Mouse (Mus musculus) CD4-positive helper T cell, adult 2 months (primary cell): Measurements from ENCODE around the gene Wscd1.

ENCODE experiments used
- DNase-seq: peaks from one replicate; pipeline ENCODE4 v3.0.0-alpha.2; 2012; ENCODE audit warnings: low read depth, missing footprints, low spot score

Wscd1 gene

DNA sequence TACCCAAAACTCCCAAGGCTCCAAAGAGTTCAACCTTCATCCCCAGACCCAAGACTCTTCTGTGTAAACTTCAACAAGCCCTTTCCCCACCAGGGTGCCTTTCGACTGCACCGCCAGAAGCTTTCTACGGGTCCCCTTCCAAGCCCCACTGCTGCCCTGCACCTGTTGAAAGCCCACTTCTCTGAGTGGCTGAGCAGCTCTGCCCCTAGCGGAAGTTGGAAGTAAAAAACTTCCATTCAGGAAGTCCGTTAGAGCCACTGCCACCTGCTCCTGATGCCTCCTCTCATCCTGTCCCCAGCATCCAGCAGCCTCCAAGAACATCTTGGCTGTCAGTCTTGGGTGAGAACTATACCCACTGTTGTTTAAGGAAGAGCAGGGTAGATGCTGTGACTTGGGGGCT, at the start of gene Wscd1:
Gene Wscd1 (plus strand): TSS at position 250 of the 400 bp plus-strand sequence.
- DNase-seq: no peak

- DNase-seq: no peak
These were observed 21.7 kb upstream of the Wscd1 start for GRCm38 (mm10) chr11:71728066-71728465.

DNA sequence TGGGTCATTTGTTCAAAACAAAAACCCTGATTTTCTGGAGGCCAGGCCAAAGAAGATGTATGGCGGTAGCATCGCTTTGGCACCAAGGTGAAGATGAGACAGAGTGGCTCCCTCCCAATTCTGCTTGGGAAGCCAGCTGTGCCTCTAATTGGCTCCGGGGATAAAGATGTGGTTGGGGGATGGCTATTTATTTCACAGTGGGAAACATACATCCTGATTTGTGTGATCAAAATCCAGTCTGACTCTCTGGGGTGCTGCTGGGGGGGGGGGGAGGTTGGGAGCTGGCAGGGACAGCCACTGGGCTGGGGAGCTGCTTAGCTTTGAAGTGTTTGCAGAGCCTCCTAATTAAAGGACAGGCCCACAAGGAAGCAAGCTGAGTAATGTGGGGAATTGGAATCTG, 20.4 kb upstream of the Wscd1 start:
- no peak for DNase-seq

DNA sequence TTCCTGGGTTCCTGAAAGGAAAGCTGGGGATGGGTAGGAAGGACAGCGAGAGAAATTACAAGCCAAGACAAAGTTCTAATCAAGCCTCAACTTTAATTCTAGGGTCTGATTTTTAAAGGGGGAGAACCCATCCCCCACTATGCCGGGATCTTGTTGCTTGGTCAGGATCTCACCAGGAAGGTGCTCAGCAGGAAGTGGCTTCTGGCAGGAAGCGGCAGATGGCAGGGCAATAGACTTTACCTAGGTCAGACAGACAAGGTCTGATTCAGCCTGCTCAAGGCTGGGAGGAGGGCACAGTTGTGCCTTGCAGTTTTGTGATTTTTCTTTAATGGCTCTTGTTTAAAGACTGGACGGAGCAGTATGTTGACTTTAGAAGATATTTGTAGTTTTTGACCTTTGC, 15.9 kb upstream of the Wscd1 start:
- no peak for DNase-seq

DNA sequence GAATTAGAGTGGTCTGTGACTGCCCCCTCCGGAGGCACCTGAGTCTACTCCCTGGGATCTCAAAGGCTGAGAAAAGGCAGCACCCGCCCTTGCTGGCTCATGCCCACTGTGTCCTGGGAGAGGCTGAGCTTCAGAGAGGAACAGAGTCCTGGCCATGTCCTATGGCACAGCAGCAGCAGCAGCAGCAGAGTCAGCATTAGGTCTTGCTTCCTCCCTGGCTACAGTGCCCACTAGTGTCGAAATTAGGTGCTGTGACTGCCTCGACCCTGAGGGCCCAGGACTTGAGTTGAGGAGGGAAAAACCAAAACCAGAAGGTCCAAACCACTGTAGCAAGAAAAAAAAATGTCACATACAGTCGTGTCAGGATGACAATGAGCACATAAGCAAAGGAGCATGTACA, 12.6 kb upstream of the Wscd1 start:
- no peak for DNase-seq

DNA sequence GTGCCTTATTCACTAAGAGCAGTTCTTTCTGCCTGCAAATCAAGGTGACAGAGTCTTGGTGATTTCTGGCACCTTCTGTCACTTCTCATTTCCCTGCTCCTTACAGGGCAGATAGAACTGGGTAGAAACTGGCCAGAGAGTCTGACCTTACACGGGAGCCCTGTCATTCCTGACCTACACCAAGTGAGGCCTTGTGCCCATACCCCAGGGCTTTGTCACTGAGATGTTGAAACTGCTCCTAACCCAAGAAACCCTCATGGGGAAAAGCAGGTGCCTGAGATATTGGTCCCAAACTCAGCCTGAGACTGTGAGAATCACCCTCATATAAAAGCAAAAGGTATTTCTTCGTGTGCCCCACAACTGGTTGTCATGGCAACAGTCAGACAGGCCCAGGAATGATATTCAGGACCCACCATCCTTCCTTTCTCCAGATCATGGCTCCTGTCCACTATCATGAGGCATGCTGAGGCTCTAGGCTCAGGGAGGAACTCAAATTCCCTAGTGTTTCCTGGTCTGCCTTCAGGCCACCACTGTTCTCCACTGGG, 11.1 kb upstream of the Wscd1 start:
- no peak for DNase-seq

GRCm38 (mm10) chr11:71745875-71746274, 3.8 kb upstream of the Wscd1 start:
- no peak for DNase-seq

GRCm38 (mm10) chr11:71747719-71748118, 2.0 kb upstream of the Wscd1 start:
- DNase-seq: no peak

GRCm38 (mm10) chr11:71750534-71751173, 934 bp downstream of the Wscd1 start:
- no peak for DNase-seq

- no peak for DNase-seq
These were observed 1.5 kb downstream of the Wscd1 start for GRCm38 (mm10) chr11:71751174-71751611.

GRCm38 (mm10) chr11:71751689-71752088, 2.0 kb downstream of the Wscd1 start:
- DNase-seq: no peak

DNA sequence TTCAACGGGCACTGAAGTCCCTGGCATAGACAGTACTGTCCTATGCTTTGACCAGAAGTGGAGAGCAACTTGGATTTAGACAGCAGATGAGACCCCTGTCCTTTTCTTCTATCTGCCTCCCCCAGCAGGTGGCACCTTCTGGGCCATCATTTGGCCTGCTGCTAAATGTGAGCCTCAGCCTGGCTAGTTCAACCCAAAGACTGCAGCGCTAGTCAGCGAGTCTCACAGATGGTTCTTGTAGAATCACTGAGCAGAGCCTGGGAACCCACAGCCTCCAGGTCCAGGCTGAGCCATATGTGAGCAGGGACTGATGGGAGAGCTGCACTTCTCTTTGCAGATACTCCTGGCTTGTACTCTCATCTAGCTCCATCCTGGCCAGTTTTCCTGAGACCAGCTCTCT, 2.9 kb downstream of the Wscd1 start:
- no peak for DNase-seq

GRCm38 (mm10) chr11:71755115-71755514, 5.4 kb downstream of the Wscd1 start:
- no peak for DNase-seq

DNA sequence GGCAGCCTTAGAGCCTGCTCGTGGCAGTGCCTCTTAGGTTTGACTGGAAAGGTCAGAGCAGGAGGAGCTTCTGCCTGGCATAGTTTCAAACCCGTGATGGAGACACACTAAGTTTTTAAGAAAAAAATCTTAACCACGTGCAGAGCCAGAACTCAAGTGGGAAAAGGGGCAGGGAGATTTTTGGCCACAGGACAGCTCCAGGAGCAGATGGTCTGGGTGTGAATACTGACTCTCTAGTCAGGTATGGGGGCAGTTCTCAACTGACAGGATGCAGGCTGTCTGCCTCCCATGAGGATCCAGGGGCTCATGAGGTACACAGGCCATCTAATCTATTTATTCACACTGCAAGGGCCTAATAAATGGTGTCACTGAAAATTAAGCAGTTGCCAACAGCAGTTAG, 6.6 kb downstream of the Wscd1 start:
- no peak for DNase-seq

DNA sequence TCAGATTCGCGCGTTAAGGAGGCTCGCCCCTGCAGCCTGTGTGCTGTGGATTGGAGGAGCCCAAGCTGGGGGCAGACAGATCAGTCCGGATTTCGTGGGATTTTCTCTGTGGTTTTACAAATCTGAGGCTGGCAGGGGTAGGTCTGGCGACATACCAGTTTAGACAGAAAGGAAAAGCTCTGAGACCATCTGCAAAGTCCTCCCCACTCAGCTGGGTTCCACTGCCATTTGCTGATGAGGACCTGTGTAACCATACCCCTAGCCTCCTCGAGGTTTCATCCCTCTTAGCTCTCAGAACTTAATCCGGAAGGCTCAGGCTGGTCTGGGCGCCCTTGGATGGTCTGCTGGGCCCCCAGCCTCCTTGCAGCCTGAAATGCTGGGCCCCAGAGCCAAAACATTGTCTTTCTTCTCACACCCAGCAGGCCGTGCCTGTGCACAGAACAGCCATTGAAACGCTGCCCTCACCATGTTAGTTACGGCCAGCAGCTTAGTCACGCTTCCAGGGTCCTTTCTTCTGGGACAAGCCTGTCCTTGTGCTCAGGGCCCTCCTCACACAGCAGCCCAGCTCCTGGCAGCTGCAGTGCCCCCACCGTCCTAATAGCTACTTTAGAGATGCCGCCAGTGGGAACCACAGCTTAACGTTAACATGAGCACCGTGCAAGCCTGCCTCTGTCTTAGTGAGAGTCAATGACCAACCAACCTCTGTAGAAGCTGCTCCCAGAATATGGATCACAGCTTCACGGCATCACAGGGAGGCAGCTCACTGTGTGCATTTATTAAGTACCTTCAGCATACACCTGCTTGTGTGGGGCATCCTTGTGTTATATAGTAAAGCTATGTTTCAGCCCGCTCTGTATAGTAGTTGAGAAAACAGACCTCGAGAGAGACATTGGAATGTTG, 8.7 kb downstream of the Wscd1 start:
- no peak for DNase-seq

- DNase-seq: no peak
These were observed 11.3 kb downstream of the Wscd1 start for GRCm38 (mm10) chr11:71760991-71761390.

- no peak for DNase-seq
These were observed 13.4 kb downstream of the Wscd1 start for GRCm38 (mm10) chr11:71763154-71763553.

DNA sequence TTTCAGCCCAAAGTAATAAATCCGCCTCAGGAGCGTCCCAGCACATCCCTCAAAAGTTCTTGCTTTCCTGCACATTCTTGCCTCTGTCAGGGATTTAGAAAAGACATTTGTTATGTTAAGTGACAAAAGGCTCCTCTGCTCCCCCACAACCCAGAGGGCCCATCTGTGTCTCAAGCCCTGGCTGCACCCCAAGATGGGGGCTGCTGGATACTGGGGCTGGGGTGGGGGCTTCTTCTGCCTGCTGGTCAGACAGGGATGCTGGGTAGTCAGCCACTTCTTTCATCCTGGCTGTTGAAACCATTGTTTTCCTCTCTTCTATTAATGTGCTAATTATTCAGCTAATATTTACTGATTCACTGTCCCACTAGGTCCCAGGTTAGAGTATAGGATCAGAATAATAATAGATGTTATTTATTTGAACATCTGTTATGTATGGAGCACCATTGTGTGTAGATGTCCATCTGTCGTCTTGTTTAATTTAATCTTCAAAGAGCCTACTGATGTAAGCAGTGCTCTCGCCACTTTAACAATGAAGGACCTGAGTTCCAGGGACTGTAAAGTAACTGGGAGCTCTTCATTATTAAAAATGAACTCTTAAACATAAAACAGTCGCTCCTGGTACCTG, 14.0 kb downstream of the Wscd1 start:
- DNase-seq: no peak

GRCm38 (mm10) chr11:71764743-71765142, 15.0 kb downstream of the Wscd1 start:
- DNase-seq: no peak

- DNase-seq: no peak
These were observed 15.6 kb downstream of the Wscd1 start for GRCm38 (mm10) chr11:71765335-71765734.

DNA sequence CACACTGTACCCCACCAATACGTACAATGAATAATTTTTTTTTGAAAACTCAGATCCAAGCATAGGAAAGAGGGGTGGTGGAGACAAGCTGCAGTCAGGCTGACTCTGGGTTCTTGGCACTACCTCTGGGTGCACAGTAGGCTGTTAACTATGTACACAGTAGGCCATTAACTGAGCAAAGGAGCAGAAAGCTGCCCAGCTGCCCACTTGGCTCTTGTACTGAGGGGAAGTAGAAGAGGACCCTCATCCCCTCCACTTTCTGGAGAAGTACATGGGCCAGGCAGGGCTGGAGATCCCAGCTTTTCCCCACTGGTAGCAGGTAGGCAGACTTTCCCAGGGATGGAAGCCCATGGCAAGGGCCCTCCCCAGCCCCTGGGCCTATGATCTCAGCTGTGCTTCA, 16.7 kb downstream of the Wscd1 start:
- no peak for DNase-seq

DNA sequence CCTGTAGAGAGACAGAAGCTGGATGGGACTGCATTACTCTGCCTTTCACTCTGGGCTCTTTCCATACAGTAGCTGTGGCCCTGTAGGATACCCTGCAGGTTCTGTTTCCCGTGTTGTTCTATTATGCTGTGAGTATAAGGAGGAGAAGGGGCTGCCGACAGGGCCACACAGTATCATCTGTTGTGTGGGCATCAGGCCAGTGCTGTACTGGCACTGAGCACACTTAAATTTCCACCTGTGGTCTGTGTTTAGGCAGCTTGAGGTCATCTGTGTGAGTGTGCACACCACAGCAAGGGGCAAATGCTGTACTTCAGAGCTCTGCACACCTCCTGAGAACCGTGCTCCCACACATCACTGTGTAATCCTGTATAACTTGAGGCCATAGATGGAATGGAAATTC, 18.0 kb downstream of the Wscd1 start:
- no peak for DNase-seq
